Mouse (Mus musculus) layer of hippocampus, adult 6 months (tissue): ENCODE data around the gene Sgsm1. TPM values are rescaled to one million over a fixed set of nuclear protein-coding genes. Genes with fewer than 3 reads are reported as not detected.

Source experiments
- long read RNA-seq, 2 experiments: library from polyadenylated mRNA; unstranded; transcript quantifications; one replicate each; pipeline ENCODE4 v2.0.0; 2019 to 2020
- microRNA-seq: library from miRNA; unstranded; fragments of <30 nt; microRNA quantifications from one replicate; pipeline ENCODE4 v1.2.0, GENCODE M21; 2020
- polyA plus RNA-seq: library from polyadenylated mRNA; unstranded; fragments of <200 nt; fragmentation: Nextera tagmentation; gene quantifications from 2 replicates; pipeline ENCODE4 v1.2.3, GENCODE M21; 2021

Sgsm1 gene
- polyA plus RNA-seq: 17.4 and 19.1 TPM in 2 replicates
- long read RNA-seq, experiment 1, full-length matches to known transcripts: 8 of 36 reads
- long read RNA-seq, experiment 1, partial matches to known transcripts: 28 of 36 reads
- long read RNA-seq, experiment 1, other reads (novel, unspliced or antisense): 0 of 36 reads
- long read RNA-seq, experiment 2, full-length matches to known transcripts: 81 of 142 reads
- long read RNA-seq, experiment 2, partial matches to known transcripts: 40 of 142 reads
- long read RNA-seq, experiment 2, other reads (novel, unspliced or antisense): 21 of 142 reads

DNA sequence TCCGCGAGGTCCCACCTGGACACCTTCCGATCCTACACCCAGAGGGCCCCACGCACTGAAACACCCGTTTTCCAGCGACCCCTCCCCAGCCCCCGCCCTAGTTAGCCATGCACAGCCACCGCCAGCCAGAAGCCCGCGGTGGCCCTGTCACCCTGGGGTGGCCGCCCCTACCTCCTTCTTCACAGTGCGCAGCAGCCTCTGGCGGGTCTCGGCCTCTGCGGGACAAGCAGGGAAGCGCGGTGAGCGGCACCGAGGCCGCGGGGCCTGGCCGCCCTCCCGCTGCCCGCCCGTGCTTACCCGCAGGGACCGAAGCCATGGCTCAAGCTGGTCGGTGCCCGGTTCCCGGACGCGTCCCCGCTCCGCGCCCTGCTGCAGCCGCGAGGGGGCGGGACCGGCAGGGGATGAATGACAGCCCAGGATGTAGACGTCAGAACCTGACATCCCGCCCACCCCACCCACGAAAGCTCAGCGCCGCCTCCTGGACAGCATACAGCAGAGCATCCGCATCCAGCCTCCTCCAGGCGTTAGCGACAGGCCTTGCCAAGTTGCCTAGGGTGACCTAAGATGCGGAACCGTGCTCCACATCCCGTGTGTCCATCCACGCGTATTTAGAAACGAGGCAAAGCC lies at the start of gene Sgsm1:
TSS of gene Sgsm1 (minus strand) at position 410 of the 627 bp plus-strand sequence.

DNA sequence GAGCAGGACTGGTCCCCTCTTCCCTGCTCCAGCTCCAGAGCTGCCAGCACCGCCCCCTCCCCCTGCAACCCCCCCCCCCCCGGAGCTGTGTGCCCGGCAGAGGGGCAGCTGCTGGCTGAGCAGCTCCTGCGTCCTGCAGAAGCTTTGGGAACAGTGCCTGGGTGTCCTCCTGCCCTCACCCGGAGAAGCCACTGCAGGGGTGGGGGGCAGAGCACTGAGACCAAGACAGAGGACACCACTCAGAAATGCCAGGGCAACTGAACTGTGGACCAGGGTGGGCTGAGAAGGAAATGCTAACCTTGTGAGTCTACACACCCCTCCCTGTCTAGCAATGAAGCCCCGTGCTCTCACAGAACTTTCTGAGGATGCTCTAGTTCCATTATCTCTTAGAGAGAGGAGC lies 46.6 kb upstream of the Sgsm1 start, which contains the start of gene Aym1:
TSS of gene Aym1 (plus strand) at position 109 of the 400 bp plus-strand sequence.

DNA sequence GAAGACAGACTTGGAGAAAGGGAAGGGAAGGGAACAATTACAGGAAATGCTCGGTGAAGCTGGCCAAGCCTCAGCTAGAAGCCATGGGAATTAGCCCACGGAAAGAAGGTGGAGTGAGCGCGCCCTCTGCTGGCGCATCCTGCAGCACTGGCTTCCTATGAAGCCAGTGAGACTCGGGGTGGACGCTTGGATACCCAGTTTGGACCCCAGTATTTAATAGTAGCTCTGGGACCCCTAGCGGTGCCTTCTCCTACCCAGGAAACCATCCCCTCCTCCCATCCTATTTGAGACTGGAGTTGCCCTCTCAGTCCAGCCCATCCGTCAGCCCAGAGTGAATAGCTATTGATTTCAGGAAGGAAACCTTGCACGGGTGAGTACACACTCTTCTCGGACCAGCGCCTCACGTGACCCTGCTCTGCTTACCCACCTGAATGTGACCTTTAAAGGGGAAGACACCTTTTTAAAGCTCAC lies 83.9 kb downstream of the Sgsm1 start, which contains the start of gene Tmem211:
TSS of gene Tmem211 (plus strand) at position 278 of the 471 bp plus-strand sequence.

DNA sequence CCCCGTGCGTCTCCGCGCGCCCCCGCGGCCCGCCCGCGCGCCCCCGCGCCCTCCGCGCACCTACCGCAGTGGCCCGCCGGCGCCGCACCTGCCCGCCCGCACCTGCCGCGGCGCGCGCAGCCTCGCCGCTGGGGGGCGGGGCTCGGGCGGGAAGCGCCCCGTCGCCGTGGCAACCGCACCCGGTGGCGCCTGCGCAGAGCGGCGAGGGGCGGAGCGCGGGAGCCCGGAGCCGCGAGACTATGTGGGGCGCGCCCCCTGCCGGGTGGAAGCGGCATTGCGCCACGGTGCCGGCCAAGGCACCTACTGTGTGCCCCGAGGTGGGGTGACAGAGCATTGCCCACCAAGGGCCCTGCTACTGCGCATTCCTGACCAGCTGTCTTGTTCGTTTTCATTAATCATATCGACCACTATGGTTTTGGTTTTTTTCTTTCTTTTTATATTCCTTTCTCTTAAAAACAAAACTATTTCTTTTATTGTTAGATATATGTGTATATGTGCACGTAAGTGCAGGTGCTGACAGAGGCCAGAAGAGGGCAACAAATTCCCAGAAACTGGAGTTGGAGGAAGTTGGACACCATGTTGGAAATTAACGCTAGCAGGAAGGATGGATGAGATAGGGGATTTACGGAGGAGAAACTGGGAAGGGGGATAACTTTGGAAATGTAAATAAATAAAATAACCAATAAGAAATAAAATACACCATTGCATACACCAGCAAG lies 89.3 kb downstream of the Sgsm1 start, which contains the start of gene 2900026A02Rik:
TSS of gene 2900026A02Rik (minus strand) at position 90 of the 719 bp plus-strand sequence.

Small RNAs within 50 kb of the gene (microRNA-seq; reads per million reads assigned to microRNA genes)
- gene Mir7229 (not detected), gene Mir7230 (not detected)

Other genes starting within 250 kb of the Sgsm1 start
- not detected in 2 replicates for gene Crybb2, start 240.7 kb downstream of the Sgsm1 start, polyA plus RNA-seq
- gene Crybb3, start 229.2 kb downstream of the Sgsm1 start, polyA plus RNA-seq: 1.8 and 2.0 TPM in 2 replicates
- 12.3 and 13.9 TPM in 2 replicates for gene 2900026A02Rik, start 89.5 kb downstream of the Sgsm1 start, polyA plus RNA-seq
- gene Tmem211, start 83.9 kb downstream of the Sgsm1 start, polyA plus RNA-seq: 0.08 TPM in 1 of 2 replicates, not detected in the other
- not detected in 2 replicates for gene Aym1, start 46.5 kb upstream of the Sgsm1 start, polyA plus RNA-seq
- 23.4 and 24.5 TPM in 2 replicates for gene Wscd2, start 179.5 kb upstream of the Sgsm1 start, polyA plus RNA-seq